Mouse (Mus musculus): ENCODE results near the gene Vmn1r49.

- TF ChIP-seq POLR2A (IDR thresholded peaks at IDR 0.05; ENCODE audit: borderline replicate concordance, control insufficient read depth, low read depth, low read length) (no peak), CTCF (IDR thresholded peaks at IDR 0.05; ENCODE audit: control insufficient read depth, insufficient read depth, low read length) (no peak)
Measured at GRCm38 (mm10) chr6:90100566-90100965, 22.3 kb upstream of the Vmn1r49 start.
